9 mouse cellular contexts compared by ENCODE assay signal in the genomic region with DNA sequence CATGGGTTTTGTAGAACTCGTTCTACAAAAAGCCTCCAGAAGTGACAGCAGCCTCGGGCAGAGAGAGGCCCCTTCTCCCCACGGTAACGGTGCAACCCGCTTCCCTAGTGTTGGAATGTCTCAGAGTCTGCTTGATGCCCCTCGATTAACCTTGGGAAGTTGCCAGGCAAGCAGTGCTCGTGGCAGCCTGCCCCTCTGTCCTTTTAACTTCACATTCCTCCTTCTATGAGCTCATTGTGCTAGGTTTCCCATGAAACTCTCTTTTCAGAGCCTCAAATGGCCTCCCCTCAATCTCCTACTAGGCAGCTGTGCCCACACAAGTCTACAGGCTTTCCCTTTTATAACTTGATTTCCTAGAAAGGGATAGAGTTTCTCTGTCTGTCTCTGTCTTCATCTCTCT. TPM values are rescaled to one million over a fixed set of nuclear protein-coding genes. Genes with fewer than 3 reads are reported as not detected.
DNase-seq lines count a peak whose midpoint lies in the region; ATAC-seq lines count a peak whose summit lies in the region.
"Had no signal": no experiment of that assay in that cellular context is flagged by ENCODE, and none has a peak within 500 bp of the region (broad histone marks: within the 10 kb centered on the region; RNA-seq: fewer than 3 reads in every experiment).

No protein-coding gene starts in this region.

- H3K4me1 ChIP-seq in forebrain, embryonic 13.5 days, result peaks cover 33% of the 10 kb centered on the region
- H3K4me1 ChIP-seq in midbrain, embryonic 13.5 days (replicated peaks), result peaks cover 29% of the 10 kb centered on the region

- peak; percentile 66 for DNase-seq in adrenal gland, adult 2 months
- DNase-seq in adrenal gland, adult 18-20 months (ENCODE audit: low spot score in 2 of 2), result no peak
- DNase-seq in left cerebral cortex, postnatal 10 days (ENCODE audit: extremely low spot score in 1 of 2, low spot score in 2 of 2), result peak; percentile 68 to 76
- DNase-seq in left cerebral cortex, adult 9 months (ENCODE audit: low spot score in 2 of 2), result no peak
- DNase-seq in gastrocnemius, postnatal 4 days (ENCODE audit: low spot score in 2 of 2), result no peak
- DNase-seq in urinary bladder, postnatal 25 days (ENCODE audit: low spot score), result no peak
- DNase-seq: liver had no signal

- WGBS in forebrain, embryonic 13.5 days, result 4% methylated on average over 7 of the region's 7 CpGs
- 16% methylated on average over 7 of the region's 7 CpGs for WGBS in midbrain, embryonic 13.5 days

- H3K4me2 ChIP-seq in forebrain, embryonic 13.5 days, result no peak overlapping the region
- no peak overlapping the region for H3K4me2 ChIP-seq in midbrain, embryonic 13.5 days (replicated peaks)

- intact Hi-C loops in left cerebral cortex, postnatal 10 days (cut with DNase I), result no loop called here

- H3K36me3 ChIP-seq in forebrain, embryonic 13.5 days (ENCODE audit: poor library complexity, severe bottlenecking), result no peaks in the 10 kb centered on the region
- no peaks in the 10 kb centered on the region for H3K36me3 ChIP-seq in midbrain, embryonic 13.5 days

- no peak overlapping the region for H3K4me3 ChIP-seq in forebrain, embryonic 13.5 days
- H3K4me3 ChIP-seq in midbrain, embryonic 13.5 days (replicated peaks), result no peak overlapping the region

- H3K9ac ChIP-seq in forebrain, embryonic 13.5 days, result no peak overlapping the region
- no peak overlapping the region for H3K9ac ChIP-seq in midbrain, embryonic 13.5 days (replicated peaks)

- peaks cover 9% of the 10 kb centered on the region; the same call in 1 of the 2 replicates for H3K27me3 ChIP-seq in forebrain, embryonic 13.5 days
- peaks cover 50% of the 10 kb centered on the region for H3K27me3 ChIP-seq in midbrain, embryonic 13.5 days

- peak overlapping the region; percentile 28; the same call in 1 of the 2 replicates for H3K27ac ChIP-seq in forebrain, embryonic 13.5 days
- no peak overlapping the region for H3K27ac ChIP-seq in midbrain, embryonic 13.5 days

- peak; percentile 83 for ATAC-seq in forebrain, embryonic 13.5 days
- peak; percentile 80 for ATAC-seq in midbrain, embryonic 13.5 days

- H3K9me3 ChIP-seq in forebrain, embryonic 13.5 days (replicated peaks), result no peaks in the 10 kb centered on the region
- no peaks in the 10 kb centered on the region for H3K9me3 ChIP-seq in midbrain, embryonic 13.5 days

RNA-seq across cellular contexts. Expression of a gene that starts 10.6 kb away (rescaled TPM):
- 1 to 10 TPM; 3.0 to 3.6 TPM for total RNA-seq in adrenal gland, adult 2 months (2021)
- polyA plus RNA-seq in adrenal gland, adult 2 months (2012; rRNA removed), result 2.1 and 2.5 TPM in 2 replicates
- total RNA-seq in adrenal gland, adult 18-20 months (2021), result 1 to 10 TPM; 3.1 to 4.2 TPM
- 10 to 100 TPM; 71.0 to 72.1 TPM for total RNA-seq in left cerebral cortex, postnatal 10 days (2021)
- polyA plus RNA-seq in forebrain, embryonic 13.5 days (2015; fragmentation: Nextera tagmentation; extraction: Ambion mirVana), result 9.4 and 11.8 TPM in 2 replicates
- 11.3 and 12.6 TPM in 2 replicates for polyA plus RNA-seq in midbrain, embryonic 13.5 days (2015; fragmentation: Nextera tagmentation; extraction: Ambion mirVana)
- total RNA-seq in gastrocnemius, postnatal 4 days (2021), result 1 to 10 TPM; 7.1 to 8.3 TPM

Comparison
In these comparisons a context has a peak if more than half of its experiments do, and no peak if none do; other contexts are left out.
1. DNase-seq: peak in adrenal gland, adult 2 months (single experiment) and left cerebral cortex, postnatal 10 days (2 of 2); none in adrenal gland, adult 18-20 months (0 of 2), left cerebral cortex, adult 9 months (0 of 2), gastrocnemius, postnatal 4 days (0 of 2) and urinary bladder, postnatal 25 days (single experiment).
2. RNA of a gene that starts 10.6 kb away (total RNA-seq): 71.0 to 72.1 TPM in left cerebral cortex, postnatal 10 days; 7.1 to 8.3 TPM in gastrocnemius, postnatal 4 days, 3.1 to 4.2 TPM in adrenal gland, adult 18-20 months and 3.0 to 3.6 TPM in adrenal gland, adult 2 months; every median in the first group is over 4 times any median in the second.